Mouse (Mus musculus): ENCODE data around the gene Fnbp4. TPM values are rescaled to one million over a fixed set of nuclear protein-coding genes. Genes with fewer than 3 reads are reported as not detected.

Gene Fnbp4
- polyA plus RNA-seq (2014; fragmentation: Illumina TruSeq; extraction: RNeasy Lipid Tissue Mini Kit (QIAGEN cat#74804); ENCODE audit: low replicate concordance) = 103 TPM

GRCm38 (mm10) chr2:90745053-90745678 lies at the start of gene Fnbp4:
Gene Fnbp4, plus strand, starts transcription at chr2:90745370.

GRCm38 (mm10) chr2:90782458-90782857 lies 37.3 kb downstream of the Fnbp4 start, which contains the start of gene Agbl2:
Gene Agbl2, plus strand, starts transcription at chr2:90782727.

Other genes starting within 250 kb of the Fnbp4 start
- gene Ptprj, start 164.7 kb upstream of the Fnbp4 start, polyA plus RNA-seq (2014; fragmentation: Illumina TruSeq; extraction: RNeasy Lipid Tissue Mini Kit (QIAGEN cat#74804); ENCODE audit: low replicate concordance) = 14.0 TPM
- gene Nup160, start 68.2 kb upstream of the Fnbp4 start, polyA plus RNA-seq (2014; fragmentation: Illumina TruSeq; extraction: RNeasy Lipid Tissue Mini Kit (QIAGEN cat#74804); ENCODE audit: low replicate concordance) = 16.1 TPM
- 0.26 TPM for gene Agbl2, start 37.4 kb downstream of the Fnbp4 start, polyA plus RNA-seq (2014; fragmentation: Illumina TruSeq; extraction: RNeasy Lipid Tissue Mini Kit (QIAGEN cat#74804); ENCODE audit: low replicate concordance)
- 2,180 TPM for gene Mtch2, start 101.8 kb downstream of the Fnbp4 start, polyA plus RNA-seq (2014; fragmentation: Illumina TruSeq; extraction: RNeasy Lipid Tissue Mini Kit (QIAGEN cat#74804); ENCODE audit: low replicate concordance)
- gene C1qtnf4, start 140.5 kb downstream of the Fnbp4 start, polyA plus RNA-seq (2014; fragmentation: Illumina TruSeq; extraction: RNeasy Lipid Tissue Mini Kit (QIAGEN cat#74804); ENCODE audit: low replicate concordance) = not detected
- 5.5 TPM for gene Kbtbd4, start 159.4 kb downstream of the Fnbp4 start, polyA plus RNA-seq (2014; fragmentation: Illumina TruSeq; extraction: RNeasy Lipid Tissue Mini Kit (QIAGEN cat#74804); ENCODE audit: low replicate concordance)
- gene Ndufs3, start 159.5 kb downstream of the Fnbp4 start, polyA plus RNA-seq (2014; fragmentation: Illumina TruSeq; extraction: RNeasy Lipid Tissue Mini Kit (QIAGEN cat#74804); ENCODE audit: low replicate concordance) = 126 TPM
- gene Celf1, start 195.0 kb downstream of the Fnbp4 start, polyA plus RNA-seq (2014; fragmentation: Illumina TruSeq; extraction: RNeasy Lipid Tissue Mini Kit (QIAGEN cat#74804); ENCODE audit: low replicate concordance) = 84.7 TPM

All from small intestine, adult 10 weeks (tissue).